Mouse (Mus musculus) megakaryocyte, embryonic 14.5 days (primary cell): ENCODE measurements around the gene Gm20481.

Source experiments
- FLI1 ChIP-seq: IDR thresholded peaks from 2 replicates; pipeline ENCODE4 v1.6.1; 2012; ENCODE audit warnings: low read length, inconsistent platforms, mixed read lengths
- GATA1 ChIP-seq: IDR thresholded peaks from 3 replicates; pipeline ENCODE4 v1.6.1; 2012; ENCODE audit warnings: mixed read lengths, low read length, inconsistent platforms, borderline replicate concordance

GRCm38 (mm10) chr17:35013221-35013620 is 43.5 kb downstream of the Gm20481 start:
- TF ChIP-seq FLI1 (no peak), GATA1 (no peak)
